Mouse (Mus musculus) liver, postnatal 0 days (tissue): Measurements from ENCODE around the gene Gpsm1. TPM values are rescaled to one million over a fixed set of nuclear protein-coding genes. Genes with fewer than 3 reads are reported as not detected.

ENCODE experiments used
- ATAC-seq: fragments of 200-750 bp; cut with Nextera tagmentation; 2 replicates; pipeline ENCODE4 v1.8.0; 2017; ENCODE audit warnings: mild to moderate bottlenecking, moderate library complexity
- DNase-seq: peaks from one replicate; pipeline ENCODE4 v3.0.0-alpha.2; 2016
- H3K27ac ChIP-seq: fragments of 300-500 bp; sonication (generic); 2 replicates; pipeline ENCODE4 v1.5.1; 2014; ENCODE audit warnings: antibody characterized with exemption, moderate library complexity, mild to moderate bottlenecking, low read depth
- H3K27me3 ChIP-seq: fragments of 300-500 bp; sonication (generic); 2 replicates; pipeline ENCODE4 v1.6.1; 2014; ENCODE audit warnings: low read length, control low read depth, mixed read lengths; ENCODE audit not compliant: insufficient read depth
- H3K36me3 ChIP-seq: fragments of 300-500 bp; sonication (generic); replicated peaks from 2 replicates; pipeline ENCODE4 v1.6.1; 2014; ENCODE audit warnings: mild to moderate bottlenecking, control low read depth, low read length, moderate library complexity, mixed read lengths; ENCODE audit not compliant: insufficient read depth
- H3K4me1 ChIP-seq: fragments of 300-500 bp; sonication (generic); 2 replicates; pipeline ENCODE4 v1.6.1; 2014; ENCODE audit warnings: antibody characterized with exemption, mild to moderate bottlenecking, control low read depth; ENCODE audit not compliant: insufficient read depth
- H3K4me2 ChIP-seq: fragments of 300-500 bp; sonication (generic); 2 replicates; pipeline ENCODE4 v1.6.1; 2014; ENCODE audit warnings: low read depth, mild to moderate bottlenecking, low read length, moderate library complexity, mixed read lengths
- H3K4me3 ChIP-seq: fragments of 300-500 bp; sonication (generic); 2 replicates; pipeline ENCODE4 v1.5.1; 2014; ENCODE audit warnings: low read depth, low read length
- H3K9ac ChIP-seq: fragments of 300-500 bp; sonication (generic); replicated peaks from 2 replicates; pipeline ENCODE4 v1.6.1; 2014; ENCODE audit warnings: mild to moderate bottlenecking, moderate library complexity
- H3K9me3 ChIP-seq: fragments of 300-500 bp; sonication (generic); 2 replicates; pipeline ENCODE4 v1.6.1; 2016; ENCODE audit warnings: mild to moderate bottlenecking, control low read depth, low read length, mixed read lengths
- CTCF ChIP-seq: sonication (generic); IDR thresholded peaks from 2 replicates; pipeline ENCODE4 v1.5.1; 2016; ENCODE audit warnings: antibody characterized with exemption, low read depth
- EP300 ChIP-seq: IDR thresholded peaks from 2 replicates; pipeline ENCODE4 v1.6.1; 2016; ENCODE audit warnings: antibody characterized with exemption, low read depth, mild to moderate bottlenecking
- WGBS: fragments of 180-500 bp; shearing (Covaris S2); extraction: QIAGEN DNeasy Blood & Tissue Kit; methylation state at CpG from one replicate; pipeline ENCODE4 v1.1.7; 2014; ENCODE audit not compliant: insufficient replicate concordance; 5-methylcytosine and 5-hydroxymethylcytosine counted together
- polyA plus RNA-seq: library from polyadenylated mRNA; unstranded; fragments of >200 nt; fragmentation: Nextera tagmentation; extraction: Ambion mirVana; gene quantifications from 2 replicates; pipeline ENCODE4 v1.2.1, GENCODE M21; 2015

Gpsm1 gene
- polyA plus RNA-seq, 1 experiment from 2014 or later: 1.9 TPM

DNA sequence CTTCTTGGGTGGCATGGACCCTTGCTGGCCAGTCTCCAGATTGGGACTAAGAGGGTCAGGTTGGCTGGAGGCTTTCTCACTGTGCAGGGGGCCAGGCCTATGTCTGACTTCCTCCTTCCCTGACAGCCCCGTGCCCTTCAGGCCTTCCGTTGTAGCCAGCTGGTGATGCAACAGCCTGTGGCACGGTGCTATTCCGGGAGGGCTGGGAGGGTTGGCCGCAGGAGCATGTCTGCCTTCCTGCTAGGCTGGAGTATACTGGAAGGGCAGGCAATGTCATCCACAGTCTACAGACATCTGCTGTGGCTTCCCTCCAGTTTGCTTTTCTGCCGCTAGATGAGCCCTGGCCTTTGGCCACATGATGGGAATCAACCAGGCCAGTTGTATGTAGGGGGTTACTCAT, 44.7 kb downstream of the Gpsm1 start:
- no peak for TF ChIP-seq CTCF
- TF ChIP-seq EP300: no peak
- Histone ChIP-seq H3K4me3 (peak overlapping the region; percentile 33), H3K27me3 (no peaks in the 10 kb centered on the region), H3K36me3 (peaks cover 4% of the 10 kb centered on the region), H3K9ac (no peak overlapping the region), H3K27ac (peak overlapping the region; percentile 4; the same call in 1 of the 2 replicates), H3K4me2 (peak overlapping the region; percentile 59), H3K4me1 (no peaks in the 10 kb centered on the region), H3K9me3 (no peaks in the 10 kb centered on the region)
- ATAC-seq (peak; percentile 59), DNase-seq (peak; percentile 58)
- 20% methylated on average over 6 of the region's 6 CpGs for WGBS

DNA sequence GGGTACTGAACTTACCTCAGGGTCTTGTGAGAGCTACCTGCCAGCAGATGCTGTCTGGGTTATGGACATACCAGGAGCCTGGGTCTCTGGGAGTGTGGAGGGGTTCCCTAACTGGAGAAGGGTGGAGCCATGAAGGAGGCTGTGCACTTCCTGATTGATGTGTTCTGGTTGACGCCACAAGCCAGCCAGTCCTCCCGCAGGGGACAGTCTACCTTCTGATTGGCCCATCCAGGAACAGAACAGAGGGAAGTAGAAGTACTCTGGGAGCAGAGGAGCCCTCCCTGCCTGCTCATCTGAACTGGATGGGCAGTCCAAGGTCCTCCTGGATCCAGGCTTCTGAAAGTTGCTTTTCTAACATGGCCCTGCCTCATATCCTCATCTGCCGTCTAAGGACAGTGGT, 45.5 kb downstream of the Gpsm1 start, which contains the start of gene Card9:
Gene Card9, minus strand, starts transcription at position 147 of the 400 bp plus-strand sequence.
- H3K4me3 ChIP-seq: peak within 1 kb of the TSS; percentile 33
- TF ChIP-seq EP300: no peak
- no peak for TF ChIP-seq CTCF
- H3K36me3 ChIP-seq: peaks cover 3% of the 10 kb centered on the region
- DNase-seq (no peak), ATAC-seq (peak; percentile 43)
- no peak within 1 kb of the TSS for H3K9ac ChIP-seq
- H3K27me3 ChIP-seq: no peaks in the 10 kb centered on the region
- H3K4me2 ChIP-seq: peak within 1 kb of the TSS; percentile 59
- no peaks in the 10 kb centered on the region for H3K9me3 ChIP-seq
- H3K27ac ChIP-seq: peak within 1 kb of the TSS; percentile 4
- WGBS: 16% methylated on average over 3 of the region's 3 CpGs
- no peaks in the 10 kb centered on the region for H3K4me1 ChIP-seq

- DNase-seq (no peak), ATAC-seq (no peak)
- H3K4me3 ChIP-seq: no peak overlapping the region
- H3K4me2 ChIP-seq: no peak overlapping the region
- TF ChIP-seq CTCF: no peak
- TF ChIP-seq EP300: no peak
- no peak overlapping the region for H3K27ac ChIP-seq
- H3K27me3 ChIP-seq: no peaks in the 10 kb centered on the region
- H3K9me3 ChIP-seq: no peaks in the 10 kb centered on the region
- peaks cover 19% of the 10 kb centered on the region for H3K36me3 ChIP-seq
- H3K4me1 ChIP-seq: no peaks in the 10 kb centered on the region
- WGBS: 78% methylated on average over 5 of the region's 5 CpGs
- H3K9ac ChIP-seq: no peak overlapping the region
Observed at GRCm38 (mm10) chr2:26362991-26363390, 47.7 kb downstream of the Gpsm1 start.

GRCm38 (mm10) chr2:26363481-26363880, 48.2 kb downstream of the Gpsm1 start:
- Histone ChIP-seq H3K9ac (no peak overlapping the region), H3K4me1 (no peaks in the 10 kb centered on the region), H3K4me3 (no peak overlapping the region), H3K27me3 (no peaks in the 10 kb centered on the region), H3K36me3 (peaks cover 24% of the 10 kb centered on the region), H3K4me2 (no peak overlapping the region), H3K27ac (no peak overlapping the region), H3K9me3 (no peaks in the 10 kb centered on the region)
- ATAC-seq (no peak), DNase-seq (no peak)
- 76% methylated on average over 5 of the region's 5 CpGs for WGBS
- TF ChIP-seq CTCF (no peak), EP300 (no peak)

DNA sequence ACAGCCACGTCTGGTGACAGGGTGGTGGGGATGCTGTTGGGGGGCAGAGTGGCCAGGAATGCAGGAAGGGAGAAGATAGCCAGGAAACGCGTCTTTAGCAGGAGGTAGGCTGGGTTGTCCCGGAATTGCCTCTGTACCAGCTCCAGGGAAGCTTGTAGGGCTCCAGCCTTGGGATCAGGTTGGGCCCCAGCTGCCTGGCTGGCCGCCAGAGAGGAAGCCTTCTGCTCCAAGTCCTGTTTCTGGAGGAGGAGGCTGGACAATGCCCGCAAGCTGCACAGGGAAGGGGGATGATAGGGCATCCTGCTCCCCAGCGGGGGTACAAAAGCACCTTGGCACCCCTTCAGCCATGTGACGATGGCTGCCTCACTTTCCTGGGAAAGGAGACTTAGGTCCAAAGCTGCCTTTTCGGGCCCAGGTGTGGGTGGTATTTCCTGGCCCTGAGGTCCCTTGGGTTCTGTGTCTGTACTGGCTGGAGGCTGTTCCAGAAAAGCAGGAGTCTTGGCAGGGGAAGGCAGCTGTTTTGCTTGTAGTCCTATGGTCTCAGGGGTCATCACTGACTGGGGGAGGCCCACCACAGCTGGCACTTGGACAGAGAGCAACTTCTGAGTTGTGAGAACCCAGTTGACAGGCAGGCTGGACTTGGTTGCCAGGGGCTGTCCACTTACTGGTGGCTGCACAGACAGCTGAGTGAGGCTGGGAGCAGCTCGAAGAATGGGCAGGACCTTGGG, 49.6 kb downstream of the Gpsm1 start:
- Histone ChIP-seq H3K27me3 (no peaks in the 10 kb centered on the region), H3K9me3 (no peaks in the 10 kb centered on the region), H3K4me3 (no peak overlapping the region), H3K9ac (no peak overlapping the region), H3K27ac (no peak overlapping the region), H3K4me2 (no peak overlapping the region), H3K36me3 (peaks cover 35% of the 10 kb centered on the region), H3K4me1 (no peaks in the 10 kb centered on the region)
- ATAC-seq (no peak), DNase-seq (peak; percentile 49)
- TF ChIP-seq CTCF: no peak
- 78% methylated on average over 10 of the region's 10 CpGs for WGBS

DNA sequence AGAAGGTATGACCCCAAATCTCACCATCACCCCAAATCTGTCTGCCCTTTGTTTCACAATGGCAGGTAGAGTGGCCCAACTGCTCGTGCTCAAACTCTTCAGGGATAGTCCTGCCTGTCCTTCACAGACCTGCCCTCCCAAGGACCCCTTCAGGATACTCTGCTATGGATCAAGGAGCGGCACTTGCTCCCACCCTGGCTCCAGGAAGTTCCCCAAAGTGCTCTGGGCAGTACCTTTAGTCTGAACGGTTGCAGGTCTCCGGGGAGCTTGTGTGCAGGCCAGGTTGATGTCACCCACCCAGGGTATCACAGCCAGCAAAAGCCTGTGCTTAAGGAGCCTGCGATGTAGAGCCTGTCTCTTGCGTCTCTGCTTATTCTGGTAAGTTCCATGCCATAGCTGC, 52.6 kb downstream of the Gpsm1 start:
- ATAC-seq (no peak), DNase-seq (no peak)
- Histone ChIP-seq H3K4me1 (no peaks in the 10 kb centered on the region), H3K4me3 (no peak overlapping the region), H3K27ac (no peak overlapping the region), H3K27me3 (no peaks in the 10 kb centered on the region), H3K9ac (no peak overlapping the region), H3K36me3 (peaks cover 55% of the 10 kb centered on the region), H3K4me2 (no peak overlapping the region), H3K9me3 (no peaks in the 10 kb centered on the region)
- WGBS: 82% methylated on average over 6 of the region's 6 CpGs
- TF ChIP-seq EP300 (no peak), CTCF (no peak)
